Mouse (Mus musculus) erythroid progenitor cell, adult 5-6 weeks (primary cell): ENCODE results near the gene Nrp1. TPM values are rescaled to one million over a fixed set of nuclear protein-coding genes. Genes with fewer than 3 reads are reported as not detected.

Source experiments
- ATAC-seq: replicated peaks from 2 replicates; pipeline ENCODE4 v1.8.0; 2016; ENCODE audit warnings: moderate number of reproducible peaks, mild to moderate bottlenecking, moderate TSS enrichment, inconsistent platforms; ENCODE audit not compliant: poor library complexity, low FRiP score, severe bottlenecking
- total RNA-seq, 2 experiments: library from RNA; stranded (forward) in 1 of 2; stranded (reverse) in 1 of 2; fragments of 150-400 nt in 1 of 2; fragments of 186-747, 209-891 nt in 1 of 2; gene quantifications; 2 replicates each; pipeline versions ENCODE4 v1.2.3 to v1.2.4; 2015 to 2017; ENCODE audit warnings: low replicate concordance in 2 of 2

The Nrp1 gene
- total RNA-seq, 2 experiments from 2014 or later = 2.0 to 3.4 TPM

DNA sequence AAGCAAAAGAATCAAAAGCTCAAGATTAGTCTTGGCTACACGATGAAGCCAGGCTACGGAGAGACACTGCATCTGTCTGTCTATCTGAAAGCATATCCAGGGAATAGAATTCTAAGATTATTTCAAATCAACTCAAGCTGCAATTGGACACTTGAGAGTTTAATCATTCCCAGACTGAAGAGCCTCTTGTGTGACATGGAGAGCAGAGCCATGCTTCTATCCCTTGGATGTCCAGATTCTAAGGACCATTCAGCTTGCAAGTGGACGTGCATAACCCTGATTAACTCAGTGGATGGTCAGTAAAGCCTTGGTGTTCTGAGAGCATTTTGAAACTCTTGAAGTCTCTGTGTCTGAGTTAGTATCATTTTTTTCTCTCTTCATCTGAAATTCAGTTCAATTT is 95.6 kb downstream of the Nrp1 start:
- ATAC-seq = no peak

DNA sequence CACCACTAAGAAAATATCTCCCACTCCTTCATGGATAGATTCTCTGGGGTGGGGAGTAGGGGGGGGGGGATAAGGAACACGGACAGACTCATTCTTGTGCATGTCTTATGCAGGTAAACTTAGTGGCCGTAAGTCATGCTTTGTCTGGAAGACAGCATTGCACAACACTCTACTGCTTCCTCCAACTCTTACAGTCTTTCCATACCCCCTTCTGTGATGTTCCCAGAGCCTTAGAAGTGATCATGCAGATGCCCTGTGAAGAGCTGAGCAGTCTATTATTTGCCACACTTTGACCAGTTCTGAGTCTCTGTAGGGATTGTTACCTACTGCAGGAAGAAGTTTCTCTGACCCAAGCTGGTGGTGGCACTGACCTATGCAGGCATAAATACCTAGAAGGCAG is 98.9 kb downstream of the Nrp1 start:
- no peak for ATAC-seq

DNA sequence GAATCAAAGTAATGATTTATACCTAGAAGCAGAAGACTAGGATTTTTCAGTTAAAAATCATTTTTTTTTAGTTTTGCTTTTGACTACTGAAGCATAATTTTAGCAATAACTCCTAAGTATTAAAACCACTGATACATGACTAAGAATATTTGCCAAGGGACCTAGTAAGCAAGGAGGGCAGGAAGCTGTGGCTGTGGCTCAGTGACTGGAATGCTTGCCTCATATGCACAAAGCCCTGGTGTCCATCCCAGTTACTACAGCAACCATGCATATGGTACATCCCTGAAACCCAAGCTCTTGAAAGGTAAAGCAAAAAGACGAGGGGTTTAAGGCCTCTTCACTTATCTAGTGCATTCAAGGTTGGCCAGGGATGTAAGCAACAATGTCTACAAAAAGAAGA is 101.3 kb downstream of the Nrp1 start:
- ATAC-seq = no peak

- ATAC-seq = no peak
Observed at GRCm38 (mm10) chr8:128461716-128462115, 103.3 kb downstream of the Nrp1 start.

DNA sequence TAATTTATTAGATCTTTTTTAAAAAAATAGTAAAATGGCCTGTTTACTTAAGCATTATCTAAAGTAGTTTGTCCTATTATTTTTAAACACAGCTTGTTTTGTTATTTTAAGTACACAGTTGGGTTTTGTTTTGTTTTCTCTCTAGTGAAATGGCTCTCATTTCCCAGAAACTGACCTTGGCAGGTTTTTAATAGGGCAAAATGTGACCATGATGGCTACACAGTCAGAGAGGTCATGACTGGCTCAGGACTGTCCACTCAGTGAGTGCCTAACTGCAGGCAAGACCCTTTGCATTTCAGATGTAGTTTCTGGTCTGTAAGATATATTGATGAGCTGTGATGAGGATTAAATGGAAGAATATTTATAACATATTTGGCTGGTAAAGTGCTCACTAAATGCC is 104.8 kb downstream of the Nrp1 start:
- no peak for ATAC-seq

- ATAC-seq = no peak
Observed at GRCm38 (mm10) chr8:128464056-128464623, 105.7 kb downstream of the Nrp1 start.

GRCm38 (mm10) chr8:128465553-128465952 is 107.1 kb downstream of the Nrp1 start:
- no peak for ATAC-seq

- ATAC-seq = no peak
Observed at GRCm38 (mm10) chr8:128466681-128467430, 108.5 kb downstream of the Nrp1 start.

DNA sequence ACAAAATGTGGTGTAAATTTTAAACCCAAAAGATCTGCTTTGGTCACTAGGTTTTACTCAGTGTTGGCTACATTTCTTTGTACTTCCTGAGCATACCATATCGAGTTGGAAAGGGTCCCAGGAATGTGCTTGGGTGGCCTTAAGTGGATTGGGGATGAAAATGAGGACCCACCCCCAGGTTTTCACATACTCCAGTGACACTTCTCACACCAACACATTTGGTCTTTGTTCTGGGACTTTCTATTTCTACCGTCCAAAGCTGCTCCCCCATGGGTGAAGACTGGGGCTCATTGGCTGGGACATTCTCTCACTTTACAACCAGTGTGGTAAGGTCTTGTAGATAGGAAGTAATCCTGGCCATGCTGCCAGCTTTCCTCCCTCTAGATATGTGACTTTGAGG is 111.7 kb downstream of the Nrp1 start:
- ATAC-seq = no peak

DNA sequence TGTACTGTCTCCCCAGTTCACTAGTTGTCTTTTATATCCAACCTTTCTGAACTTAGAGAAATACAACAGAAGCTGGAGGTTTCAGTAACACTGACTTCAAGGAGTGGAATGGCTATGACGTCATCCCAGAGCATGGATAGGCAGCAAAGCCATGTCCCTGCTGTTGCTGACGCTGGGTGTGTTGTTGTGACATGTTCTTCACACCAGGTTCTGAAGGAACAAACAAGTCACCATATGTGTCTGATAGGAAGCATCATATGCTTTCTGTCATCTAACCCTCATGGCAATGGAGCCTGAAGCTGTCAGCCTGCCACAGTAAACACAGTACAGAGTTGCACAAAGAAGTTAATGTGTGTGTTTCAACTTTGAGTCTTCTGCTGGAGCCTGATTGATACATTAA is 112.8 kb downstream of the Nrp1 start:
- ATAC-seq = no peak

- no peak for ATAC-seq
Observed at GRCm38 (mm10) chr8:128472871-128473270, 114.5 kb downstream of the Nrp1 start.

DNA sequence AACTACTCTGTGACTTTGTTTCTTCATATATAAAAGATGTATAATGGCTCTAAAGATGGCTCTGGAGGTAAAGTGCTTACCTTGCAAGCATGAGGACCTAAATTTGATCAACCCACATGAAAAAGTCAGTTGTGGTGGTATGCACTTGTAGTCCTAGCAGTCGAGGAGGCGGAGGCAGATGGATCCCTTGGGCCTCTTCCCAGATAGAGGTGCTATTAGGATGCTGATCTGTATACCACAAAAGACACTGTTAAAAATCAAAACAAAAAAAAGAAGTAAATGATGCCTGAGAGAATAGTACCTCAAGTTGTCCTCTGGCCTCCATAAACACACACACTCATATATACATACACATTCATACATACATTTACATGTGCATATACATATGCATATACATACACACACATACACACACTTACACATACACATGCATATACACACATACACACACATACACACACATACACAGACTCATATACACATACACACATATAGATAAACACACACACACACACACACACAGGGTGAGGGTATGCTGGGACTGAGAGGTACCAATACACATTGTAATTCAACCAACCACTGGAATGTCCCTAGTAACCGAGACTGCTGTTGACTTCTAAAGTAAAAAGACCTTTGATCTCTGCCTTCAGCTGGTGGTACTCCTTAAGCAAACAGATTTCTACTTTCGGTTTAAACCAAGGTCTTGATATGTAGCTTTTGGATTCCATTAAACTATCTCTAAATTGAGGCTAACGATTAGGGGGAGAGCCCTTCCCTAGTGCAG is 115.2 kb downstream of the Nrp1 start:
- ATAC-seq = no peak

GRCm38 (mm10) chr8:128474614-128475013 is 116.2 kb downstream of the Nrp1 start:
- no peak for ATAC-seq

GRCm38 (mm10) chr8:128476206-128476605 is 117.8 kb downstream of the Nrp1 start:
- no peak for ATAC-seq

GRCm38 (mm10) chr8:128478017-128478416 is 119.6 kb downstream of the Nrp1 start:
- ATAC-seq = no peak

DNA sequence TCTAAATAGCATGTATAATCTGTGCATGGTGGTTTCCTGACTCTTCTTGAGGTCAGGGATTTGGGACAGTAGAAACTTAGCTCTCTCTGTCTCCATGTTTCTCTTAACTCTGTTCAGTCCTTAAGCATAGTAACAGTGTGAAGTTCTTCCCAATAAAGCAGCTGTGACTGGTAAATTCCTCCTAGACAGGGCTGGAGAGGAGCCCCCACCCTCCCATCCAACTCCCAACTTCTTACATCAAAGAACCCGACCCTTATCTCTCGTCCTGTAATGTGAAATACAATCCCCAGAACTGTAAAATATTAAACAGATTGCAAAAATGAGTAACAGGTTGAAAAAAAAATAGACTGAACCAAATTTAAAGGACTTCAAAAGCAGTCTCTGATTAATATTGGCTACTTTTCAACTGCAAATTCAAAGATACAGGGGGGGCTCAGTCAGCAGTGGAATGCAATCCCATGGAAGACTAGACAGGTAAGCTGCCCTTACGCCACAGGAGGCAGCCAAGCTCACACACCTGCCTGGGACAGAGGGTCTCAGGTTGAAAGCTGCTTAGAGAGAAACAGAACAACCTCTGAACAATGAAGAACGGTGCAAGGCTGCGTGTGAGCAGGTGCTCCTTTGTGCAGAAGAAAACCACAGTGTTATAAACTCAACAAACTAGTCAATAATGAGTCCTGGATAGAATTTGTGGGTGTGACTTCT is 121.1 kb downstream of the Nrp1 start:
- no peak for ATAC-seq

- no peak; the same call in 1 of the 2 replicates for ATAC-seq
Observed at GRCm38 (mm10) chr8:128480896-128481665, 122.7 kb downstream of the Nrp1 start.

DNA sequence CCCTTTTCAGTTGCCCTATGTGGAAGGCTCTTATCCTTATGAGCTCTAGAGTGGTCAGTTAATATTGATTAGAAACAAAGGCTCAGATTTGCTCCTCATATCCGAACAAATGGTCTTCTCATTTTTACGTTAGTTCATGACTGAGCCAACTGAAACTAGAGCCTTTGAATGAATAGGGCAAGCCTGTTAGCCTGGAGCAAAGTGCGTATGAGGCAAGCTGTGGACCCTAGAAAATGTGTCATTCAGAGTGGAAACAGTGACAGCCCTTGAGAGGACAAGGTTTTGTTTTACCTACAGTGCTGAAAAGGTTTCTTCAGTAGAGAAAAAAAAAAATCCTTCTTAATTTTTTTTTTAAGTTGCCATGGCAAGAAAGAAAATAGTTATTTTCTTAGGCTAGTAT is 124.9 kb downstream of the Nrp1 start:
- no peak for ATAC-seq

DNA sequence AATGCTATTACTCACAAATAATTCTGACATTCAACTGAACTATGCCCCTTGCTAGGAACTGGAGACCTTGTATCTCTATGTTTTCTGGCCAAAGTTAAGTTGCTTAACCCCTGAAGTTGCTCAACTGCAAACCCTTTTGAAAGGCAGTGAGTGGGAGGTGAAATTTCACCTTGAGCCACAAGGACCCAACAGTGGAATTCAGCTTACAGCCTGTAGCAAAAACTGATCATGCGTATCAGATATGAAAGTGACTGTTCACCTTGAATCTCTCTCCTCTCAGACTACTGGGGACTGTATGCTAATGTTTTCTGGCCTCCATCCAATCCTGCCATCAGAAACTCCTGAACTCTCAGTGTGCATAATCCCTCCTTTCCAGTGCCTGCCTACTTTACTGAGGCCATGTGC is 126.3 kb downstream of the Nrp1 start:
- ATAC-seq = no peak

- no peak for ATAC-seq
Observed at GRCm38 (mm10) chr8:128486043-128486442, 127.6 kb downstream of the Nrp1 start.
